Mouse (Mus musculus): ENCODE data around the gene Laptm4a.

Gene Laptm4a

DNA sequence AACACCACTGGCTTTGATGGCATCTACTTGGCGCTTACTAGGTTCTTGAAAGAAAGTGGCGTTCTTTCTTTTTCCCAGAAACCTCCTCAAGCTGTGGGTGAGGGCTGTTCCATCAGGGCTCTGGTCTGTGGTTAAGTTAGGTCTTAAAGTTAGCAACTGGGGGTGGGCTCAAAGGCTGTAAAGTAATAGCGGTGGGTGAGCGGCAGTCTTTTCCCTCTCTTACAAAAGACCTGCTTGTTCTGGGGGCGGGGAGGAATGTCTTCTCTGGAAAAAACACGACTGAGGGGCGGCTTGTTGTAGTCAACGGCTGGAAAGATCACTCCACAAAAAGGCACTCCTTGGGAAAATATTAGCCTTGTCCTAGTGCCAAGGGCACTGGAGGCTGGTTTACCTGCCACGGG, 32.7 kb downstream of the Laptm4a start:
- no peak for DNase-seq (ENCODE audit: low spot score in 2 of 2)

DNA sequence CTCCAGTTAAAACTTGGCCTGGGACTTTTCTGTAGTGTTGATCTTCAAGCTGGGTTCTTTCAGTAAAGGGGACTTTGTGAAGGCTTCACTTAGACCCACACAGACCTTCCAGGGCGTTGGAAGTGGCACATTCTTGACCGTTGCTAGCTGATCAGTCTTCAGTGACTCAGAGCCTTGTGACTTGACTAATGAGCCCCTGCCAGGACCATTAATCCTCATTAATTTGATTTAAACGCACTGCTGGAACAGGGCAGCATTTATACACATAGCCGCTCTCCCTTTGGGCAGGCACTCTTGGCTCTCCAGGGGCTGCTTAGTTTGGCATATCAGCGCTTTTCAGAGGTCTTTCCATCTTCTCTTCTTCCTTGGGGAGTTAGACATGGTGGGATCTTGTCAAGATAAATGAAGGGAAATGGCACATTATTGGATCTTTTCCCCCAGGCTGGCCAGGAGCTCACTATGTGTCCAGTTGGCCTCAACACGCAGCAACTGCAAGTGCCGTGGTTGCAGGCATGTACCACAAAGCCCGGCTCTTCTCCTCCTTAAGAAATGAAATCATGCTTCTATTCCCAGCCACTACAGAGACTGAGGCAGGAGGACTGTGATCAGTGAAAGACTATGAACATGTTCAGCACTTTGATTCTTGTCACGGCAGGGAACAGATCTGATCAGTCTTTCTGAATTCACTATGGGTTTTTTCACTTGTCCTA, 40.3 kb downstream of the Laptm4a start:
- DNase-seq (ENCODE audit: low spot score in 2 of 2): no peak

DNA sequence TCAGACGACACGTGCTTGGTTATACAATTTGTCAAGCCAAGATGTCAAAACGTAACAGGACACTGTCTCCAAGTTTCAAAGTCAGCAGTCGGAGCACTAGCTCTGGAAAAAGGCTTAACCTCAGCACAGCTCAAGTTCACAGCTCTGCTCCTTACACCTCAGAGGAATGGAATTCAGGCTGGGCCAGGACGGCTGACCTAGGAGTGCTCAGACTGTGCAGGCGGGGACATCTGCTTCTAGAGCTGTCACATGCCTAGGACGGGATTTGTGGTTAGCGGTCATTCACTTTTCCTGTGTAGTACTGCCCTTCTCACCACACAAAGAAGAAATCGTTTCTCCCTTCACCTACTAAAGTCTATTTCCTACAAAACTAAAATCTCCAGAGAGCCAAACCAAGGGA, 48.4 kb downstream of the Laptm4a start:
- DNase-seq (ENCODE audit: low spot score in 2 of 2): peak; percentile 15 to 17

DNA sequence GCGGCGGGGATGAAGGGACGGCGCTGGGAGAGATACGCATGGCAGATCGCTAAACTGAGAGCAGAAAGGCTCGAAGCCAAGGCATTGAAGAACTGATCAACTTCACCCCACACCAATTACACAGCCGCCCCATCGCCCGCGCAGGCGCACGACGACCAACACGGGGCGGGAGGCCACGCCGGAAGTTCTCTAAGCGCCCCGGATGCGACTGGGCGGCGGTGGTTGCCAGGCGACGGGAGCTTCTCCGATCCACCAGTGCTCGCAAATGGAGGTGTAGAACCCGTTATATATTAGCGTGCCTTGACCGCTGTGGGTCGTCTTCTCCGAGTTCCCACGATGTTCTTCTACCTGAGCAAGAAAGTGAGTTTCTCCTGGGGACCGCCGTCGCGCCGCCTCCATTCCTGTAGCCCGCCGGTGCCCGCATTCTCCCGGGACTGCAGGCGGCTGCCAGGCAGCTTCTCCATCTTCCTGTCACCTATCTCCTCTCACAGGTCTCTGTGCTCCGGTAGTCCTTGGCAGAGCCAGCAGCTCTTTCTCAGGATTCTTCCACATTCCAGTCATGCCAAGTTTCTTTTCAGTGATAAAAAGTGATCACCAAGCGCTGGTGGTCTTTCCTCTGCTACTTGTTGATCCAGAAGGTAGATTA, 52.5 kb downstream of the Laptm4a start, which contains the start of gene Wdr35:
Wdr35 (plus strand) TSS at position 73 of the 646 bp plus-strand sequence.
- peak; percentile 73 to 84 for DNase-seq (ENCODE audit: low spot score in 2 of 2)

DNA sequence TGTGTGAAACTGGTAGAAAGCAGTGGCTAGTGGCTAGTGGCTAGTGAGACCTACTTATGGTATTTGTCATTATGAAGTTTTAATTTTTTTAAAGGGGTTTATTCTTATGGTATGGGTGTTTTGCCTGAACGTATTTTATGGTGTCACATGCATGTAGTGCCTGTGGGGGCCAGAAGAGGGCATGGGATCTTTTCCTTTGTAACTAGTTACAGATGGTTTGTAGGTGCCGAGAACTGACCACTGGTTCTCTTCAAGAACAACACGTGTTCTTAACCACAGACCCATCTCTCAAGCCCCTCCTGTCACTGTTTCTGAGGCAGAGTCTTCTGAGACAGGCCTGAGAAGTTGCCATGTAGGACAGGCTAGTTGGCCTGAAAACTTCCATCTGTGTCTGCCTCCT, 53.6 kb downstream of the Laptm4a start:
- no peak for DNase-seq (ENCODE audit: low spot score in 2 of 2)
